Mouse (Mus musculus): ENCODE measurements at regions not wholly inside any gene's neighbourhood (a gene's known extent, or its start where the extent isn't known, plus 50 kb on each side); places are given as distances from the start of the nearest gene placed in this dataset.
"Not testable (repeated sequence)": the region's sequence is repeated elsewhere in the genome, so short reads cannot be mapped to it uniquely, and the experiment has no call there.

- not testable (repeated sequence) for H3K4me1 ChIP-seq; ATAC-seq (ENCODE audit: low FRiP score); H3K4me2 ChIP-seq; H3K4me3 ChIP-seq (replicated peaks); H3K27me3 ChIP-seq (replicated peaks); H3K9me3 ChIP-seq (replicated peaks); H3K36me3 ChIP-seq; H3K27ac ChIP-seq (replicated peaks); H3K9ac ChIP-seq (replicated peaks)
- 43% methylated on average over 3 of the region's 3 CpGs for WGBS
These were observed 119.7 kb downstream of the Impg2 start for GRCm38 (mm10) chr16:56323828-56324227.

- Histone ChIP-seq H3K27ac (replicated peaks) (no peak overlapping the region), H3K4me3 (replicated peaks) (no peak overlapping the region), H3K4me1 (no peaks in the 10 kb centered on the region), H3K27me3 (replicated peaks) (no peaks in the 10 kb centered on the region), H3K36me3 (no peaks in the 10 kb centered on the region), H3K9me3 (replicated peaks) (no peaks in the 10 kb centered on the region), H3K9ac (replicated peaks) (no peak overlapping the region), H3K4me2 (no peak overlapping the region)
- no peak for ATAC-seq (ENCODE audit: low FRiP score)
These were observed 128.3 kb upstream of the Abi3bp start for GRCm38 (mm10) chr16:56349415-56349814.

- Histone ChIP-seq H3K27me3 (replicated peaks) (no peaks in the 10 kb centered on the region), H3K27ac (replicated peaks) (no peak overlapping the region), H3K4me2 (no peak overlapping the region), H3K9me3 (replicated peaks) (no peaks in the 10 kb centered on the region), H3K4me1 (no peaks in the 10 kb centered on the region), H3K4me3 (replicated peaks) (no peak overlapping the region), H3K9ac (replicated peaks) (no peak overlapping the region), H3K36me3 (no peaks in the 10 kb centered on the region)
- no peak for ATAC-seq (ENCODE audit: low FRiP score)
- 73% methylated on average over 3 of the region's 3 CpGs for WGBS
These were observed 124.8 kb upstream of the Abi3bp start for GRCm38 (mm10) chr16:56352888-56353287.

- H3K27ac ChIP-seq (replicated peaks) = no peak overlapping the region
- H3K36me3 ChIP-seq = no peaks in the 10 kb centered on the region
- H3K9ac ChIP-seq (replicated peaks) = no peak overlapping the region
- H3K27me3 ChIP-seq (replicated peaks) = no peaks in the 10 kb centered on the region
- WGBS = 89% methylated on average over 2 of the region's 2 CpGs
- H3K4me1 ChIP-seq = no peaks in the 10 kb centered on the region
- no peaks in the 10 kb centered on the region for H3K9me3 ChIP-seq (replicated peaks)
- no peak overlapping the region for H3K4me2 ChIP-seq
- H3K4me3 ChIP-seq (replicated peaks) = no peak overlapping the region
- no peak for ATAC-seq (ENCODE audit: low FRiP score)
These were observed 118.6 kb upstream of the Abi3bp start for GRCm38 (mm10) chr16:56359101-56359500.

GRCm38 (mm10) chr16:56360992-56361391, 116.7 kb upstream of the Abi3bp start:
- no peak overlapping the region for H3K4me3 ChIP-seq (replicated peaks)
- no peak overlapping the region for H3K4me2 ChIP-seq
- H3K9me3 ChIP-seq (replicated peaks) = 0 out of 2 replicates have a peak, but pooled peaks cover 2% of the 10 kb centered on the region
- no peaks in the 10 kb centered on the region for H3K36me3 ChIP-seq
- H3K27ac ChIP-seq (replicated peaks) = no peak overlapping the region
- H3K27me3 ChIP-seq (replicated peaks) = no peaks in the 10 kb centered on the region
- WGBS = 52% methylated on average over 1 of the region's 1 CpGs
- ATAC-seq (ENCODE audit: low FRiP score) = no peak
- no peaks in the 10 kb centered on the region for H3K4me1 ChIP-seq
- no peak overlapping the region for H3K9ac ChIP-seq (replicated peaks)

GRCm38 (mm10) chr16:56378356-56378755, 99.3 kb upstream of the Abi3bp start:
- no peak overlapping the region for H3K4me3 ChIP-seq (replicated peaks)
- no peak overlapping the region for H3K4me2 ChIP-seq
- no peak overlapping the region for H3K27ac ChIP-seq (replicated peaks)
- no peak for ATAC-seq (ENCODE audit: low FRiP score)
- H3K9me3 ChIP-seq (replicated peaks) = no peaks in the 10 kb centered on the region
- no peaks in the 10 kb centered on the region for H3K27me3 ChIP-seq (replicated peaks)
- 88% methylated on average over 2 of the region's 2 CpGs for WGBS
- H3K4me1 ChIP-seq = no peaks in the 10 kb centered on the region
- no peaks in the 10 kb centered on the region for H3K36me3 ChIP-seq
- H3K9ac ChIP-seq (replicated peaks) = no peak overlapping the region

- Histone ChIP-seq H3K4me1 (no peaks in the 10 kb centered on the region), H3K9me3 (replicated peaks) (no peaks in the 10 kb centered on the region), H3K27ac (replicated peaks) (no peak overlapping the region), H3K9ac (replicated peaks) (no peak overlapping the region), H3K4me3 (replicated peaks) (no peak overlapping the region), H3K4me2 (no peak overlapping the region), H3K27me3 (replicated peaks) (no peaks in the 10 kb centered on the region), H3K36me3 (no peaks in the 10 kb centered on the region)
- WGBS = 80% methylated on average over 4 of the region's 4 CpGs
- no peak for ATAC-seq (ENCODE audit: low FRiP score)
These were observed 97.0 kb upstream of the Abi3bp start for GRCm38 (mm10) chr16:56380680-56381079.

- Histone ChIP-seq H3K9me3 (replicated peaks) (no peaks in the 10 kb centered on the region), H3K36me3 (no peaks in the 10 kb centered on the region), H3K4me3 (replicated peaks) (no peak overlapping the region), H3K9ac (replicated peaks) (no peak overlapping the region), H3K4me1 (no peaks in the 10 kb centered on the region), H3K27me3 (replicated peaks) (no peaks in the 10 kb centered on the region), H3K4me2 (no peak overlapping the region), H3K27ac (replicated peaks) (no peak overlapping the region)
- 89% methylated on average over 4 of the region's 4 CpGs for WGBS
- no peak for ATAC-seq (ENCODE audit: low FRiP score)
These were observed 91.1 kb upstream of the Abi3bp start for GRCm38 (mm10) chr16:56386539-56386938.

- no peaks in the 10 kb centered on the region for H3K27me3 ChIP-seq (replicated peaks)
- H3K36me3 ChIP-seq = no peaks in the 10 kb centered on the region
- ATAC-seq (ENCODE audit: low FRiP score) = no peak
- 74% methylated on average over 3 of the region's 3 CpGs for WGBS
- H3K4me3 ChIP-seq (replicated peaks) = no peak overlapping the region
- H3K9ac ChIP-seq (replicated peaks) = no peak overlapping the region
- H3K9me3 ChIP-seq (replicated peaks) = no peaks in the 10 kb centered on the region
- no peaks in the 10 kb centered on the region for H3K4me1 ChIP-seq
- H3K4me2 ChIP-seq = no peak overlapping the region
- no peak overlapping the region for H3K27ac ChIP-seq (replicated peaks)
These were observed 84.8 kb upstream of the Abi3bp start for GRCm38 (mm10) chr16:56392843-56393242.

- WGBS = 36% methylated on average over 4 of the region's 4 CpGs
These were observed 81.1 kb upstream of the Abi3bp start for GRCm38 (mm10) chr16:56396586-56396985.

GRCm38 (mm10) chr16:56399541-56399940, 78.1 kb upstream of the Abi3bp start:
- no peaks in the 10 kb centered on the region for H3K27me3 ChIP-seq (replicated peaks)
- H3K4me1 ChIP-seq = no peaks in the 10 kb centered on the region
- no peak overlapping the region for H3K9ac ChIP-seq (replicated peaks)
- no peak for ATAC-seq (ENCODE audit: low FRiP score)
- H3K36me3 ChIP-seq = no peaks in the 10 kb centered on the region
- no peak overlapping the region for H3K4me2 ChIP-seq
- WGBS = 94% methylated on average over 4 of the region's 4 CpGs
- H3K4me3 ChIP-seq (replicated peaks) = no peak overlapping the region
- no peaks in the 10 kb centered on the region for H3K9me3 ChIP-seq (replicated peaks)
- H3K27ac ChIP-seq (replicated peaks) = no peak overlapping the region

More at GRCm38 (mm10) chr16:56396586-56396985, 81.1 kb upstream of the Abi3bp start:
- no peak overlapping the region for H3K4me3 ChIP-seq (replicated peaks)
- no peaks in the 10 kb centered on the region for H3K36me3 ChIP-seq
- H3K9me3 ChIP-seq (replicated peaks) = no peaks in the 10 kb centered on the region
- no peaks in the 10 kb centered on the region for H3K27me3 ChIP-seq (replicated peaks)
- no peak overlapping the region for H3K4me2 ChIP-seq
- H3K9ac ChIP-seq (replicated peaks) = no peak overlapping the region
- H3K27ac ChIP-seq (replicated peaks) = no peak overlapping the region
- no peaks in the 10 kb centered on the region for H3K4me1 ChIP-seq
- peak; percentile 50; the same call in 1 of the 2 replicates for ATAC-seq (ENCODE audit: low FRiP score)

GRCm38 (mm10) chr16:56423761-56424160, 53.9 kb upstream of the Abi3bp start:
- no peak for ATAC-seq (ENCODE audit: low FRiP score)
- no peaks in the 10 kb centered on the region for H3K27me3 ChIP-seq (replicated peaks)

More at GRCm38 (mm10) chr16:56423761-56424160, 53.9 kb upstream of the Abi3bp start:
- WGBS = 85% methylated on average over 3 of the region's 3 CpGs
- H3K4me3 ChIP-seq (replicated peaks) = no peak overlapping the region
- H3K4me1 ChIP-seq = no peaks in the 10 kb centered on the region
- no peak overlapping the region for H3K9ac ChIP-seq (replicated peaks)
- no peaks in the 10 kb centered on the region for H3K36me3 ChIP-seq
- H3K4me2 ChIP-seq = no peak overlapping the region
- H3K9me3 ChIP-seq (replicated peaks) = no peaks in the 10 kb centered on the region
- no peak overlapping the region for H3K27ac ChIP-seq (replicated peaks)
